Mouse (Mus musculus) stomach, postnatal 0 days (tissue): ENCODE data around the gene Ascc1. TPM values are rescaled to one million over a fixed set of nuclear protein-coding genes. Genes with fewer than 3 reads are reported as not detected.

Experiments
- ATAC-seq: fragments of 200-750 bp; cut with Nextera tagmentation; 2 replicates; pipeline ENCODE4 v1.8.0; 2017; ENCODE audit not compliant: low FRiP score, low TSS enrichment
- DNase-seq: peaks from one replicate; pipeline ENCODE4 v3.0.0-alpha.2; 2016; ENCODE audit warnings: low spot score
- H3K27ac ChIP-seq: fragments of 300-500 bp; sonication (generic); replicated peaks from 2 replicates; pipeline ENCODE4 v1.5.1; 2014; ENCODE audit warnings: mild to moderate bottlenecking, control low read depth
- H3K27me3 ChIP-seq: fragments of 300-500 bp; sonication (generic); 2 replicates; pipeline ENCODE4 v1.6.1; 2014; ENCODE audit warnings: low read length; ENCODE audit not compliant: control insufficient read depth, insufficient read depth
- H3K36me3 ChIP-seq: fragments of 300-500 bp; sonication (generic); 2 replicates; pipeline ENCODE4 v1.6.1; 2014; ENCODE audit warnings: low read length, mixed read lengths; ENCODE audit not compliant: control insufficient read depth, insufficient read depth
- H3K4me1 ChIP-seq: fragments of 300-500 bp; sonication (generic); replicated peaks from 2 replicates; pipeline ENCODE4 v1.6.1; 2014; ENCODE audit warnings: antibody characterized with exemption; ENCODE audit not compliant: control insufficient read depth, insufficient read depth
- H3K4me2 ChIP-seq: fragments of 300-500 bp; sonication (generic); replicated peaks from 2 replicates; pipeline ENCODE4 v1.6.1; 2014; ENCODE audit warnings: low read depth, mild to moderate bottlenecking, control low read depth, moderate library complexity
- H3K4me3 ChIP-seq: fragments of 300-500 bp; sonication (generic); 2 replicates; pipeline ENCODE4 v1.5.1; 2014; ENCODE audit warnings: low read depth, low read length, control low read depth
- H3K9ac ChIP-seq: fragments of 300-500 bp; sonication (generic); 2 replicates; pipeline ENCODE4 v1.6.1; 2014; ENCODE audit warnings: mild to moderate bottlenecking, low read length, control low read depth, mixed read lengths
- H3K9me3 ChIP-seq: fragments of 300-500 bp; sonication (generic); 2 replicates; pipeline ENCODE4 v1.6.1; 2016; ENCODE audit warnings: low read length; ENCODE audit not compliant: control insufficient read depth
- CTCF ChIP-seq: IDR thresholded peaks from 2 replicates; pipeline ENCODE4 v1.5.1; 2016; ENCODE audit warnings: antibody characterized with exemption, low read depth, mild to moderate bottlenecking, moderate library complexity
- EP300 ChIP-seq: optimal IDR thresholded peaks from 2 replicates; pipeline ENCODE3; 2016; ENCODE audit warnings: antibody characterized with exemption
- WGBS: fragments of 180-500 bp; shearing (Covaris S2); extraction: QIAGEN DNeasy Blood & Tissue Kit; methylation state at CpG from one replicate; pipeline ENCODE4 v1.1.7; 2014; 5-methylcytosine and 5-hydroxymethylcytosine counted together
- polyA plus RNA-seq: library from polyadenylated mRNA; unstranded; fragments of >200 nt; fragmentation: Nextera tagmentation; extraction: Ambion mirVana; gene quantifications from 2 replicates; pipeline ENCODE4 v1.2.1, GENCODE M21; 2015

Gene Ascc1
- polyA plus RNA-seq, 1 experiment from 2014 or later, result 29.0 TPM

DNA sequence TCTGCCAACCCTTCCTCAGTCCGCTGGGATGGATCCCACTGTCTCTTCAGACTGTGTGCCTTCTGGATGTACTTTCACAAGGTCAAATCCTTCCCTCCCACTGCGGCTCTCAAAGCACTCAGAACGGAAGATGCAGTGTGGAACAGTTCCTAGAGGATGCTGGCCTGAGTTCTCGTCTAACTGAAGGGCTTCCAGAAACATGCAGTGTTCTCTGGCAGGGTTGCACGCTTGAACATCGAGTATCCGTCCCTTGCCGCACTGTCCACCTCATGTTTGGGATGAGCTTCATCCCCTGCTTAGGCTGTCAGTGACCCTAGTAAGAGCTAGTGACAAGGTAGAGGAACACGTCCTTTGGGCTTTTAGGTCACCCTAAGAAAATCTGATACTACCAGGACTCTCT is 94.5 kb downstream of the Ascc1 start:
- no peaks in the 10 kb centered on the region for H3K9me3 ChIP-seq
- H3K9ac ChIP-seq, result no peak overlapping the region
- DNase-seq, result no peak
- TF ChIP-seq CTCF (no peak), EP300 (no peak)
- H3K4me2 ChIP-seq, result no peak overlapping the region
- 77% methylated on average over 9 of the region's 9 CpGs for WGBS
- ATAC-seq, result no peak
- H3K4me3 ChIP-seq, result no peak overlapping the region
- no peak overlapping the region for H3K27ac ChIP-seq
- no peaks in the 10 kb centered on the region for H3K36me3 ChIP-seq
- H3K4me1 ChIP-seq, result no peaks in the 10 kb centered on the region
- no peaks in the 10 kb centered on the region for H3K27me3 ChIP-seq

GRCm38 (mm10) chr10:60097774-60098173 is 95.2 kb downstream of the Ascc1 start:
- Histone ChIP-seq H3K4me2 (no peak overlapping the region), H3K4me3 (no peak overlapping the region), H3K9ac (no peak overlapping the region), H3K27ac (no peak overlapping the region), H3K36me3 (no peaks in the 10 kb centered on the region), H3K4me1 (no peaks in the 10 kb centered on the region), H3K27me3 (no peaks in the 10 kb centered on the region), H3K9me3 (no peaks in the 10 kb centered on the region)
- TF ChIP-seq EP300, result no peak
- TF ChIP-seq CTCF, result no peak
- ATAC-seq (no peak), DNase-seq (no peak)
- WGBS, result 58% methylated on average over 5 of the region's 5 CpGs

- Histone ChIP-seq H3K27ac (no peak overlapping the region), H3K4me1 (0 out of 2 replicates have a peak, but pooled peaks cover 5% of the 10 kb centered on the region), H3K9me3 (no peaks in the 10 kb centered on the region), H3K9ac (no peak overlapping the region), H3K27me3 (no peaks in the 10 kb centered on the region), H3K4me2 (peak overlapping the region; percentile 97; the same call in 1 of the 2 replicates), H3K36me3 (no peaks in the 10 kb centered on the region), H3K4me3 (peak overlapping the region; percentile 56; the same call in 1 of the 2 replicates)
- WGBS, result 47% methylated on average over 20 of the region's 20 CpGs
- TF ChIP-seq CTCF (no peak), EP300 (no peak)
- ATAC-seq (peak; percentile 41; the same call in 1 of the 2 replicates), DNase-seq (no peak)
Observed at GRCm38 (mm10) chr10:60105391-60106145, 103.0 kb downstream of the Ascc1 start.

DNA sequence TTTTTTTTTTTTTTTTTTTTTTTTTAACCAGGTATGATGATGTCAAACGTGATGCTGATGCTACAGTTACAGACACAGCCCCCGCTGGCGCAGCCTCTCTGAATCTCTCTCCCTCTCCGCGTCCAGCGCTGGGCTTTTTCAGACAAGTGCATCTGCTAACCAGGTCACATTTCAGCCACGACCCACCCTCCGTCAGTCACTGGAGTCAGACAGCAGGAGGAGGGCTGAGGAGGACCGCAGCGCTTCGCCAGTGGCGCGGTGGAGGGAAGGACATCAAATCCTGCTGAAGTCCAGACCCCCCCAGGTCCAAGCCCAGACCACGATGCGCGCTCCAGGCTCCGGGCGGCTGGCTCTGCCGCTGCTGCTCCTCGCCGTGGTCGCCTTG is 103.5 kb downstream of the Ascc1 start, which contains the start of gene Spock2:
Gene Spock2 (plus strand): TSS at position 74 of the 385 bp plus-strand sequence.
- no peaks in the 10 kb centered on the region for H3K27me3 ChIP-seq
- DNase-seq (peak; percentile 42), ATAC-seq (peak; percentile 31)
- peak within 1 kb of the TSS; percentile 56 for H3K4me3 ChIP-seq
- H3K9me3 ChIP-seq, result no peaks in the 10 kb centered on the region
- 0 out of 2 replicates have a peak, but pooled peaks cover 5% of the 10 kb centered on the region for H3K4me1 ChIP-seq
- H3K36me3 ChIP-seq, result no peaks in the 10 kb centered on the region
- TF ChIP-seq CTCF (no peak), EP300 (no peak)
- peak within 1 kb of the TSS; percentile 71 for H3K9ac ChIP-seq
- 1% methylated on average over 22 of the region's 22 CpGs for WGBS
- peak within 1 kb of the TSS; percentile 45; the same call in 1 of the 2 replicates for H3K27ac ChIP-seq
- H3K4me2 ChIP-seq, result peak within 1 kb of the TSS; percentile 97

DNA sequence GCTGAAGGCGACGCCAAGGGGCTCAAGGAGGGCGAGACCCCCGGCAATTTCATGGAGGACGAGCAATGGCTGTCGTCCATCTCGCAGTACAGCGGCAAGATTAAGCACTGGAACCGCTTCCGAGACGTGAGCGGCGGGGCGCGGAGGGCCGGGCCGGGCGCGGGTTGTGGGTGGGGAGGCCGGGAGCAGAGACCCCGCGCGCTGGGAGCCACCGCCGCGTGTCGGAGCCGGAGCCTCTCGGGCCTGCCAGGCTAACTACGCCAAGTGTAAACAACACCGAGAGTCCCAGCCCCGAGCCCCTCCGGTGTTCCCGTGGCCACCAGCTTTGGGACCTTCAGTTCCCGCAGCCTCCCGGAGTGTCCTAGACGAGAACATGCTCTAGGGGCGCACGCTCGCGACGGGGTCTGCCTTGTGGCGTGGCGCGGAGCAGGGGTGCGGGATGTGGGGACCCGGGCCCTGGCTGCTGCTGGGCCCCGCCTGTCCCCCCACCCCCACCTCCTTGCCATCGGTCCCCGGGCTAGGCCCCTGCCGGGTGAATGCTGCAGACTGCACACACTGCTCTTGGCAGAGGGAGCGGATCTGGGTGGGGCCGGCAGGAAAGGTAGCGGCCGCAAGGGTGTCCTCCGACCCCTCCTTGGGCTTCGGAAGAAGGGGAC is 104.1 kb downstream of the Ascc1 start:
- peak; percentile 73 for ATAC-seq
- Histone ChIP-seq H3K9ac (peak overlapping the region; percentile 71), H3K36me3 (no peaks in the 10 kb centered on the region), H3K27me3 (no peaks in the 10 kb centered on the region), H3K9me3 (no peaks in the 10 kb centered on the region), H3K4me3 (peak overlapping the region; percentile 56), H3K27ac (peak overlapping the region; percentile 45; the same call in 1 of the 2 replicates), H3K4me2 (peak overlapping the region; percentile 97), H3K4me1 (0 out of 2 replicates have a peak, but pooled peaks cover 5% of the 10 kb centered on the region)
- peak; percentile 53 for TF ChIP-seq CTCF
- TF ChIP-seq EP300, result no peak
- peak; percentile 62 for DNase-seq
- WGBS, result under 1% methylated on average over 56 of the region's 57 CpGs

- Histone ChIP-seq H3K9ac (peak overlapping the region; percentile 71; the same call in 1 of the 2 replicates), H3K4me2 (peak overlapping the region; percentile 97), H3K27me3 (no peaks in the 10 kb centered on the region), H3K9me3 (no peaks in the 10 kb centered on the region), H3K4me3 (peak overlapping the region; percentile 56), H3K4me1 (0 out of 2 replicates have a peak, but pooled peaks cover 5% of the 10 kb centered on the region), H3K36me3 (no peaks in the 10 kb centered on the region), H3K27ac (no peak overlapping the region)
- peak; percentile 51 for DNase-seq
- ATAC-seq, result no peak
- WGBS, result 5% methylated on average over 28 of the region's 28 CpGs
- no peak for TF ChIP-seq EP300
- no peak for TF ChIP-seq CTCF
Observed at GRCm38 (mm10) chr10:60107448-60107847, 104.8 kb downstream of the Ascc1 start.
